Mouse (Mus musculus) retina, embryonic 14.5 days (tissue): Measurements from ENCODE around the gene Sfi1.
"Not testable (repeated sequence)": the region's sequence is repeated elsewhere in the genome, so short reads cannot be mapped to it uniquely, and the experiment has no call there.

Experiments used
- DNase-seq: peaks from one replicate; pipeline ENCODE4 v3.0.0-alpha.2; 2015; ENCODE audit warnings: low spot score

The Sfi1 gene

DNA sequence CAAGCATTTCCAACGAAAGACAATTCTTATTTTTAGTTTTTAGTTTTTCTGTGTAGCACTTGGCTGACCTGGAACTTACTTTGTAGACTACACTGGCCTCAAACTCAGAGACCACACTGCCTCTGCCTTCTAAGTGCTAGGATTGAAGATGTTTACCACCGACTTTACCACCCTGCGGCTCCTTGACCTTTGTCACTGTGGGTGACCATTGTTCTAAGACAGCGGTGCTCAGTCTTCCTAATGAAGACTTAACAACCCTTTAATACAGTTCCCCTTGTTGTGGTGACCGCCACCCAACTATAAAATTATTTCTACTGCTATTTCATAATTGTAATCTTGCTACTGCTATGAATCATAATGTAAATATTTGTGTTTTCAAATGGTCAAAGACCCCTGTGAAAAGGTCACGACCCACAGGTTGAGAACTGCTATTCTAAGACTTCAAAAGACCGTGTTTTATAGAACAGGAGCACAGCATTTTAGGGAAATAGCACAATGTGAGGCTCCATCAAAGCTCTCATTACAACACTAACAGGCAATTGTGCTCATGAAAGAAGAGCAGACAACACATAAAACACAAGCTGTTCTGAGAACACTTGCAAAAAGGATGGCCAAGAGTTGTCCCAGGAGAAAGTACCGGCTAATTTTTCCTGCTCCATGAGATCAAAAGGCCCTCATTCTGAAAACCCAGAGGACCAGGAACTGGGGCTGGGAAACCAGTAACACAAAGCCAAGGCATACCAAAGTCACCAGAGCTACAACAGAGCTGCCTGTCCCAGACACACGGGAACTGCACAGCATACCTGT is 47.7 kb downstream of the Sfi1 start:
- not testable (repeated sequence) for DNase-seq

DNA sequence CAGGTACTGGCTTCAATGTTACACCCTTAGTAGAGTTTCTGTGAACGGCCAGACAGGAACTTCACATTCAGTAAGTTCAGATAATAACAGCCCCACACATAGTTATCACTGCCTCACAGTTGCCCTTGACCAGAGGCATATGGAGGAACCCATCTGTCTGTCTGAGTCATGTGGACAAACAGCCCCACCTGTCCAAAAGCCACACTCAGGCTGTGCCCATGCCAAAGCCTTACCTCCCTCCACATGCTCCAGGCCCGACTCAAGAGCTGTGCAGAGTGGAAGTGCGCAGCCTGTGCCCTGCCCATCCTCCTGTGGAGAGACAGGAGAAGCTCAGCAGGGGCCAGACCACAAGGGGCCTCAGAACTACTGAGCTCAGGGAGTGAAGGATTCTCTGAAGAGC is 49.3 kb downstream of the Sfi1 start:
- DNase-seq, result not testable (repeated sequence)

DNA sequence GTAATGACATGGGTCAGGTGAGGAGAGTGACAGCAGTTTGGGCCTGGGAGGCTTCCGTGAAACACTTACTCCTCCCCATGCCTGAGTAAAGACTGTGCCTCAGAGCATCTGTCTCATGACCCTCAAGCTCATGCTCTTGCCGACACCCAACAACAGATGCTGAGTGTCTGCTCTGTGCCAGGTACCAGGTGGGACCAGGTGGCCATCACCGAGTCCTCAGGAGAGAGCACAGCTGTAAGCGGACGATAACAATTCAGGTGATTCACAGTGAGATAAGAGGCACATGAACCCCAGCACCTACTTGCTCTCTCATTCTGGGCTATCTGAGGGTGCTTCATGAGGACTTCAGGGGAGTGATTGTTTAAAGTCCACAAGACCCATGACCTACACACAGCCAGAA is 50.9 kb downstream of the Sfi1 start:
- DNase-seq, result not testable (repeated sequence)

DNA sequence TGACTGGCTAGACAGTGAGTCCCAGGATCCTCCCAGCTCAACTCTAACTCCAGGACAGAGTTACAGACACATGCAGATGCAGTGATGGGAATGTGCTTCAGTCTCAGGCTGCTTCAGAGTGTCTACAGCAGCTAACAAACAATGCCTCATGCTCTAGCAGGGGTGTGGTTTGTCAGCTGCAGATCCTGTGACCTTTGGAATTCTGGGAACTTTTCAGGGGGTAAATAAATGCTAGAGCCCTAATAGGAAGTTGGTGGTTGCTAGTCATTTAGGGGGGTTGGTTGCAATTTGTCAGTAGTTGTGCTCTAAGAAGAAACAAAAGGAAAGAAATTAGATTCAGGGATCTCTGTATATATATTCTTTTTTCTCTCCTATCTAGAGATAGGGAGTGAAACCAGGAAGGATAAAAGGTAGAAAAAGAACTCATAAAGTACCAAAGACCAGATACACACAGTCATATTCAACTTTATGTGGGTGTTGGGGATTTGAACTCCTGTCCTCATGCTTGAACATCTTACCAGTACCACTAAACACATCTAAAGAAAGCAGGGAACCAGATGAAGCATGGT is 52.2 kb downstream of the Sfi1 start:
- not testable (repeated sequence) for DNase-seq

DNA sequence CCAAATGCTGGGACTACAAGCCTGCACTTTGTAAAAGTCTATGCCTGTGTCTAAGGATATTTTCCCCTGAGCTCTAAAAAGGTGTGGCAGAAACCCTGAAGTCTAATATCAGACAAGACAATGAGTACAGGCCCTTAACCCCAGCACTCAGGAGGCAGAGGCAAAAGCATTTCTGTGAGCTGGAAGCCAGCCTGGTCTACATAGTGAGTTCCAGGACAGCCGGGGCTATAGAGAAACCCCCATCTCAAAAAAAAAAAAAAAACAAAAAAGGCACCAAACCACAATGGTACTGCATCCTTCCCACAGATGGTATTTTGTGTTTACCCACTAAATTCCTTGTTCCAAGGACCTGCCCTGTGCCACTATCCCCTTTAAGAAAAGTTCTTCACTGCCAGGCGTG is 54.9 kb downstream of the Sfi1 start:
- DNase-seq, result not testable (repeated sequence)

DNA sequence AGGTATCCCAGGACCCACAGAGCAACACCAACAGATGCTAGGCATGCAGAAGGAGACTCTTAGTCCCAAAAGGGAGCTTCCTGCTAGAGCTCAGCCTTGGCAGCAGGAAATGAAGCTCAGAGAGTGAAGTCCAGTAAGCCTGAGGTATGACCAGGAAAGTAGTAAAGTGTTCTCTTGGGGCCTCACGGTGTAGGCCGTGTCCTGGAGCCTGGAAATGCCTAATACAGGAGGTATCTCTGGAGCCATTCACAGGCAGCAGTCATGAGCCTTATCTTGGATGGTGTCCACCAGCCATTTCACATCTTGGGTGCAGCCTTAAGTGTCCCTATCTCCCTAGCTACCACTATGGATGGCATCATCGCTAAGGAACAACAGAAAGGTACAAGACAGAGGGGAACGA is 56.0 kb downstream of the Sfi1 start:
- not testable (repeated sequence) for DNase-seq

DNA sequence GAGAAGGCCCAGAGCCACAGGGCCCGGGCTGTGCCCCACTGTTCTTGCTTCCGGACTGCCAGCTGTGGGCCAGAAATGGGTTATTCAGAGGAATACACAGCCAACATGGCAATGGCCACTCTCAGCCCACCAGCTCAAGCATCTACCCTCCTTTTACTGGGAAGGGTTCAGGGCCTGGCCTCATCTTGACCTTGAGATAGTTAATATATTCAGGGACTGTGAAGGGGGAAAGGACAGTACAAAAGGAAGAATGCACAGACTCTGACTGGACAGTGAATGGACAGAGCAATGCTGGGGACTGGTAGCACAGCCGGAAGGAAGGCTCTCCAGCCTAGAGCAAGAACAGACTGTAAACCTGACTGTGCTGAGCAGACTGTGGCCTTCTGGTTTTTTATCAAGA is 57.3 kb downstream of the Sfi1 start:
- not testable (repeated sequence) for DNase-seq

DNA sequence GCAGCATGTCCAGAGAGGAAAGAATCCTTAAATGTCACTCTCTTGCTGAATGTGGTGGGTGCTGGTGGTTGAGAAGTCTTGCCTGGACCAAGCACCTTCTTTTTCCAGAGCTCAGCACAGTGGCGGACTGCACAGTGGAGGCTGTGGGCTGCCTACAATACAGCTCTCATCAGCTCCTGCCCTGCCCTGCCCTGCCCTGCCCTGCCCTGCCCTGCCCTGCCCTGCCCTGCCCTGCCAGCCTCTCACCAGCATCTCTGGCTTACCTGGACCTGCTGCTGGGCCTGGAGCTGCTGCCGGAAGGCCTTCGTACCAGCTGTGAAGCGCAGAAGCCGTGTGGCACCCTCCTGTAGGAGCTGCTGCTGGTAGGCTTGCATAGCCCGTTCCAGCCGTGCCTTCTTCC is 57.9 kb downstream of the Sfi1 start:
- not testable (repeated sequence) for DNase-seq

DNA sequence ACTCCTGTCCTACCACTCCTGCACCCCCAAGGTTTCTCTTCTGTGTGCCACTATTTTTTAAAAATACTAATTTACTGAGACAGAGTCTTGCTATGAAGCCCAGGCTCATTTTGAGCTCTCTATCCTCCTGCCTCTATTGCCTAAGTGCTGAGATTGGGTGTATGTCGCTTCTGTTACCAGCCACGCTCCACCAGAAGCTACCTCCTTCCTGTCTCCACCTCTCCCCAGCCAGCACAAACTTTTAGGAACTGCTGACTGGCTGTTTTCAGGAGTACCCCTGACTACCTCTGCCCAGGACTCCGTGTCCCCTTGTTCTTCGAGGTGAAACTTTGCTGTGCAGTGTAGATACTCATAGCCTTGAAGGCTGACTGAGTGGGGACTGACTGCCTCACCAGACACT is 59.9 kb downstream of the Sfi1 start:
- not testable (repeated sequence) for DNase-seq

DNA sequence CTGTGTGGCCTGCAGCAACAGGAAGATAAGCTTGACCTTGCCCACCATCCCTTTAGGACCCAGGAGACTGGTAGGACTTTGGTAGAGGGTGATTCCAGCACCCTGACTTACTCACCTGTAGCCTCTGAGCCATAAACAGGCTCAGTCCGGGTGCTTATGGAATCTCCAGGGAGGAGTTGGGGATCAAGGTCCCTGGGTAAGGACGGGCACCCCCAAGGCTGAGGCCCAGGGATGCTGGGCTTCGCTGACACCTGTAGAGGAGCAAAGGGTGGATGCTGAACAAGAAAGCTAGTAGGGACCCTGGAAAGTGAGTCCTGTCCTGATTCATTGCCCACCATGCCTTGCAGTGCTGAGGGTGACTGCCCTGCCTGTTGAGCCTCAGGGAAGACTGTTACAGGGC is 60.3 kb downstream of the Sfi1 start:
- DNase-seq, result not testable (repeated sequence)

DNA sequence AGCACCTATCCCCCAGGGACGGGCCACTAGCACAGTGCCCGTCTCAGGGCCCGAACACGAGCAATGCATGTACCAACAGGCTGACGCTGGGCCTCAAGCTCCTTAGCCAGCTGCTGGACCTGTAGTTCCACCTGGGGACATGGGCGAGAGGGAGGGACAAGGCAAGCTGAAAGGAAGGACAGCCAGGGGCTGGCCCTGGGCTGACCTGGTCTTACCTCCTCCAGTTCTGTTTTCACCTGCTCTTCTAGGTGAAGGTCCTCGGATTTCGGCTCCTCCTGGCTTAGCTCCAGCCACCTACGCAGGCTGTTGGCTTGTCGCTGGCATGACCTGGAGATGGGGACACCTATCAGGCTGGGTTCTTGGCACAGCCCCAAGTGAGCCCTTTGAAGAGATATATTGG is 61.3 kb downstream of the Sfi1 start:
- not testable (repeated sequence) for DNase-seq

DNA sequence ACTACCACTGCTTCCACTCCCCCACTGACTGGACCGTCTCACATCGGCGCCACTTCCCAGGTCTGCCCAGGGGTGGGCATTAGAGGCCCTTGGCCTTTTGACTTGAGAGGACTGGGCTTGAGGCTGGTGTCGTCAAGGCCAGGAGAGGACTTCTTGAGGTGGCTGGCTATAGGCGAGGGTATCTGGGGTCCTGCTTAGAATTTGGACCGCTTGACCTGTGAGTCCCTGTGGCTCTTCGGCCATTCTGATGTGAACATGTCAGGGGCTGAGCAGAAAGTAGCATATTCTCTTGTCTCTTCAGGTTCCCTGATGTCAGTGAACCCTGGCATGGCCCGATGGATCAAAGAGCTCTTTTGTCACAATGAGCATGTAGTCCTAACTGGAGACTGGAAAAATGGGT is 63.4 kb downstream of the Sfi1 start:
- not testable (repeated sequence) for DNase-seq

DNA sequence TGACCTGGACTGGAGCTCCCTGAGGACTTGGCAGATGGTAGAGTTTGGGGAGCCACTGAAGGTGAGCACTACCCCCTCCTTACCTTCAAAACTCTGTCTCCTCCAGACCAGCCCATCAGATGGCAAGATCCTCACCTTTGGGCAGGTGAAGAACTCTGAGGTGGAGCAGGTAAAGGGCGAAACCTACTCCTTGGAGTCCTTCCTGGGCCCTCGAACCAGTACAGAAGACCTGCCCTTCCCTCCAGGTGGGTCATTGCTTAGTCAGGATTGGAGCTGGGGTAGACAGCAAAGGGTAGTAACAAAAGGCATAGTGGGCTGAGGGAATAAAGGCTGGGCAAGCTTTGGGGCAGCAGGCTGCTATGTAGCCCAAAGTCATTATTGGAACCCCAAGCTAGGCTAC is 64.0 kb downstream of the Sfi1 start:
- not testable (repeated sequence) for DNase-seq

DNA sequence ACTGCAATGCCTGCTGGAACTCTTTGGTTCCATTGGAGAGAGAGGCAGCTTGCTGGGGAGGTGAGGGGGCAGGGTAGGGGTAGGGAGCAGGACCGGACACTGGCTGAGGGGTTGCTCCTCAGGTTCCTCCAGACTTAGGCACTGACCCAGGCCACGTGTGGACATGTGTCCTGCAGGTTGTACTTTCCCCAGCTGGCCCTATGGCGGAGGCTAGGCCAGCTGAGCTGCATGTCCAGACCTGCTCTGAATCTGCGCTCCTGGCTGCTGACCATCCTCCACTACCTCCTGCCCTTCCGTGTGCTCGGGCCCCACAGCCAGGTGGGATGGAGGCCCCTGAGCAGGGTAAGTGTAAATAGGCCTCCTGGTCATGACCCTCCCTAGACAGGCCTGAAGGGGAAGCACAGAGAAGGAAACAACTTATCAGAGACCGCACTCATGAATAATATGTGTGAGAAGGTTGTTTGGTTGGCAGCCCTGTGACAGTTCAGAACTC is 65.9 kb downstream of the Sfi1 start:
- DNase-seq, result not testable (repeated sequence)

DNA sequence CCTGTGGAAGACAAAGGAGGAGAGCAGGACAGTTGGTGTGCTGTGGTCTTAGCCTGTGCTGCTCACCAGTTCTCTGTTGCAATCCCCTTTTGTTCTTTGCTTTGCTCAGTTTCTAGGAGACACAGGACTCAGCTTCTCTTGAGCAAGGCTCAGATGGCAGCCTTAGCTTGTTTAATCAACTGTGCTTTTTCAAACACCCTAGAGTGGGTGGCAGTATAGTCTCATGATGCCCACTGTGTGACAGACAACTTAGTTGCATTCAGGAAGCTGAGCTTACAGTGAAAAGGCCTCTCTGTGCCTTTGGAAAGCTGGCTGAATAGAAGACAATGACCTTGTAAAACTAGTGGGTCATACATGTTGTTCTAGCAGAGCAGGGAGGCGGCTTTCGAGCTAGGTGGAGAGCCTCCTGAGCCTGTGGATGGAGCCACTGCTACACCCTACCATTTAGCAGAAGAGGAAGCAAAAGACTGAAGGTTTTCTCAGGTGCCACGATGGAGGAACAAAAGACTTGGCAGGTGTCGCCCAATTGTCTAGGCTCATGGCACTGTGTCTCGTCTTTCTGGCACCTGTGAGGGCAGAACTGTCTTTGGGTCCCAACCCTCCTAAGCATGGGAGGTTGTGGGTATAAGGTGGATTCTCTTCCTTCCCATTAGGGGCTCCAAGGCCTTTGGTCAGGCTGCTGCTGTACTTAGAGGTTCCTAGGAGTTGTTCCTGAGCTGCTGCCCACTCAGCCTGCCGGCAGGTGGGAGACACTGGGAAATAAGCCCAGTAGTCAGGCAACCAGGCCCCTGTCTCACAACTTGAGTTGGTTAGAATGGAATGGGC is 66.6 kb downstream of the Sfi1 start:
- not testable (repeated sequence) for DNase-seq

DNA sequence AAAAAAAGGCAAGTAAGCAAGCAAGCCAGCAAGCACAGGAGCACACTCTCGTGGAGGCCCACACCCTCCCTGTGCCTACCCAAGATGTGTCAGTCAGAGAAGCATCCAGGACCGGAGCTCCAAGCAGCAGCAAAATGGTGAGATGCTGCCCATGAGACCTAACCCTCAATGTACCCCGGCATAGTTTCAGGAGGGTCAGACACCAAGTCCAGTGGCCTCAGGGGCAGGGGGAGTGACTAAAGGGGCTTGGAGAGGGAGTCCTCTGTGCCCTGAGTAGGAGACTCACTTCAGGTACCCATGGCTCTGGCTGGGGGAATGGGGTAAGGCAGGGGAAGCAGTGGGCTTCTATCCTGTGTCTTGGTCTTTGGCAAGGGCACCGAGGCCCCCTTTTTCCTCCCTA is 67.3 kb downstream of the Sfi1 start:
- DNase-seq, result not testable (repeated sequence)

DNA sequence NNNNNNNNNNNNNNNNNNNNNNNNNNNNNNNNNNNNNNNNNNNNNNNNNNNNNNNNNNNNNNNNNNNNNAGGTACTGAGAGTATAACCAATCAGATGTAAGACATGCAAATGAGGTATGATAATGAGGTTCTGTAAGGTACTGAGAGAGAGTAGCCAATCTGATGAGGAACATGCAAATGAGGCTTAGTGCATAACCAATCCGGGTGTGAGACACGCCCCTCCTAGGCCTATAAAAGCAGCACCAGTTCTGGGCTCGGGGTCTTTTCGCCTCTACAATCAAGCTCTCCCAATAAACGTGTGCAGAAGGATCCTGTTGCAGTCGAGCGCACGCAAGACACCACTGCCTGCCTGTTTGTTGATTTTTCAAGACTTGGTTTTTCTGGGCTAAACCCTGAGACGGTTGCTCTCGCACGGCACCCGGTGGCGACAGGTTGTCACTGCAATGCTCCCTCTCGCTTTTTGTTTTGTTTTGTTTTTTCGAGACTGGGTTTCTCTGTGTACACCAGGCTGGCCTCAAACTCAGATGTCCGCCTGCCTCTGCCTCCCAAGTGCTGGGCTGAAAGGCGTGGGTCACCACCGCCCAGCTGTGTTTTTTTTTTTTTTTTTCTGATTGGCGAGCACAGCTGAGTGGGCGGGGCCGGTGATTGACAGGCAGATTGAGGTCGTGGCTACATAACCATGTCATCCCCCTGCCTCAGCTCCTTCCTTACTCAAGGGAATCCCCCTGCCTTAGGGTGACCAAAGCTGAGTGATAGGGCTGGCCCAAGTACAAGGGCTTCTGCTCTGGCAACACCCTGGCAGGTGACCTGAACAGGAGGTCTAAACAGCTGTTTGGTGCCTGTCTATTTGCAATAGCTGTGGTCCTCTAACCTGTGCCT is 68.1 kb downstream of the Sfi1 start:
- DNase-seq, result not testable (repeated sequence)

DNA sequence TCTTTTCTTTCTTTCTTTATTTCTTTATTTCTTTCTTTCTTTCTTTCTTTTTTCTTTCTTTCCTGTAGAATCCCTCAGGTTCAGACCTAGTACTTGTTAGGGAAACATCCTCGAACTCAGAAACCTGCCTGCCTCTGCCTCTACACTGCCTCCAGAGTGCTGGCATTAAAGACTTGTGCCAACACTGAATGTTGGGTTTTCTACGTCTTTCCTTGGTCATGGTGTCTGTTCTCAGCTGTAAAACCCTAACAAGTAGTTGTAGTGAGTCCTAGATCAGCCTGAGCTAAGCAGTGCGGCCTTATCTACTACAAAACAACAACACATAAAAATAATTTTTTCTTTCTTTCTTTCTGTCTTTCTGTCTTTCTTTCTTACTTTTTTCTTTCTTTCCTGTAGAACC is 78.9 kb downstream of the Sfi1 start:
- no peak for DNase-seq

DNA sequence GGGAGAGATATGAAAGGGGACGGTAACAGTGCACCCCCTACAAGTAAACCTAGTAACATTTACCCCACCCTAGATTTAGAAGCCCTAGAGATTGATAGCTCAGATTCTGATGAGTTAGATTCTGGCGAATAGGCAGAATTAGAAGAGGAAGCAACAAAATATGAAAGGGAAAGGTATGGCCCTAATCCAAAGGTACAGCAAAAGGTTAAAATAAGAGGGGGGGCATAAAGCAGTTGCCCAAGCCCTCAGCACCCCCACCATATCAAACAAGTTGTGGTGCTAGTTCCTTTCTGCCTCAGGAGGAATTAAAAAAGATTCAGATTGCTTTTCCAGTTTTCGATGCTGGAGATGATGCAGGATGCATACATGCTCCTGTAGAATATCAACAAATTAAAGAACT is 87.1 kb downstream of the Sfi1 start:
- DNase-seq, result no peak

DNA sequence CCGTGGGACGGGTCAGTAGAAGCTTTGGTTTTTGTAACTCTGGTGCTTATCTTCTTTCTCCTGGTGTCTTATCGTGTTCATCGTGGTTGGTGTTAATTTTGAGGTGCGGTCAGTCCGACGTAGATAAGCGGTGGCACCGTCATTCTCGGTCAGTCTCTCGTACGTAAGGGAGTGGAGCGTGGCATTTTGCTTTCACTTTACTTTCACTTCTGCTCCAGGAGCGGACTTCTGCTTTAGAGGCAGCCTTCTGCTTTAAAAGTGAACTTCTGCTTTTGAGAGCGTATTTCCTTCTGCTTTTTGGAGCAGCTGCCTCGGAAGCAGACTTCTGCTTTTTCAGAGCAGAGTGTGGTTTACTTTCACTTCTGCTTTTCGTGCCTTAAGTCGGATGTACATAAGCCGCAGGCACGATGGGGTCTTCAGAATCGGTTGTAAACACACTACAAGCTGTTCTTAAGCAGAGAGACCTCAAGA is 88.0 kb downstream of the Sfi1 start:
- no peak for DNase-seq

DNA sequence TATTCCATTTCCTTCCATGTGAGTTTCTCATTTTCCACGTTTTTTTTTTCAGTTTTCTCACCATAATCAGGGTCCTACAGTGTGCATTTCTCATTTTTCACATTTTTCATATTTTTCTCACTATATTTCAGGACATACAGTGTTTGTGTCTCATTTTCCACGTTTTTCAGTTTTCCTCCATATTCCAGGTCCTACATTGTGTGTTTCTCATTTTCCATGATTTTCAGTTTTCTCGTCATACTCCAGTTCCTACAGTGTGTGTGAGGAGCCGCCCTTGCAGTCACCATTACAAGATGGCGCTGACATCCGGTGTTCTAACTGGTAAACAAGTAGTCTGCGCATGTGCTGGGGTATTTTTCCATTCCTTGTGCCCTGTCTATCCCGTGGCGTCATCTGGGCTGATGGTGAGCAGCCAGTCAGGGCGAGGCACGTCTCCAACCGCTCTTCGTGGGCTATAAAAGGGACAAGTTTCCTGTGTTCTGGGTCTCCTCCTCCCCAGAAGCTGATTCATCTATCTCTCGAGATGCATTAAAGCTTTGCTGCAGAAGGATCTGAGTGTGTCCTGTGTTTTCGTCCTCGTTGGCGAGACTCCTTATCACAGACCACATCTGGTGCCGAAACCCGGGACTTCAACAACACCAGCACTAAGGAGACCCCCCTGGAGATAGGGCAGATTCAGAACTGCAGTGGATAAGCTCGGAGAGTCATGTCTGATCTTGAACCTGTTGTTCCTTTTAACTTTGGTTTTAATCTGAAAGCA is 88.6 kb downstream of the Sfi1 start:
- DNase-seq, result not testable (repeated sequence)
